Mouse (Mus musculus) brain, embryonic 18.5 days (tissue): ENCODE measurements around the gene Tmed1.
"Not testable (repeated sequence)": the region's sequence is repeated elsewhere in the genome, so short reads cannot be mapped to it uniquely, and the experiment has no call there.

Experiments
- DNase-seq: peaks from one replicate; pipeline ENCODE4 v3.0.0-alpha.2; 2012; ENCODE audit warnings: low read depth, low spot score

Tmed1 gene

GRCm38 (mm10) chr9:21509772-21510688 lies at the start of gene Tmed1:
Gene Tmed1, minus strand, starts transcription at chr9:21510252.
- peak; percentile 93 for DNase-seq

DNA sequence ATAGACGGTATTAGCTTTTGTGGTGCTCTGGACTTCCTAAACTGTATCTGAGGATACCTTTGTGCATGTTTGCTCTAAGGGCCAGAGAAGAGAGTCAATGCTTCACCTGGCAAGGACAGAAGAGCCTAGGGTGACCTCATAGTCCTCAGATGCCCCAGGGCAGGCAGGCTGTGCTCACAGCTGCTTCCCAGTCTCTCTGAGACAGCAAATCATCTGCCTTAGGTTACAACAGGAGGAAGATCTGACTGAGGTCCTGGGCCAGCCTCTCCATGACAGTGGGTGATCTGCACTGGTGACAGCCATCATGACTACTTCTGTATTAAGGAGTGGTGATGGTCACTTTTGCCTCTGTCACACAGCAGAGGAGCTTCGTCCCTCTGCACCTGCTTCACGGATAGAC lies 49.1 kb upstream of the Tmed1 start:
- DNase-seq = no peak

GRCm38 (mm10) chr9:21558366-21558765 lies 48.3 kb upstream of the Tmed1 start:
- DNase-seq = no peak

GRCm38 (mm10) chr9:21557556-21557955 lies 47.5 kb upstream of the Tmed1 start:
- DNase-seq = no peak

DNA sequence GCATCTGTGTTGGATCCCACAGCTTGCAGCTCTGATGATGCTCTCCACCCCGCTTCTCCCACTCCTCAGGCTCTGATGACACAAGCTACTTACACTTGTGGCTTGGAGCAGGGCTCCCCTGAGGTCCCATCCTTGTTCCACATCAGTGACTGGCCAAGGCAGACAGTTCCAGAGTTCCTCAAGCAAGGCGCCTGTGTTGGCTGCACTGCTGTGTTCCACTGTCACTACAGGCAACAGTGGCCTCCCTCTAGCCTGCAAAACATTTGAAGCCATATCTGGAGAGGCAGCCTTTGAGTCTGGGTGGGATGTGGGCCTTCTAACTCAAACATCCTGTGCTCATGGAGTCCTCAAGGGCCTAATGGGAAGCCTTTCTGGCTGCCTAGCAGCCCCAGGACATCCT lies 46.9 kb upstream of the Tmed1 start:
- no peak for DNase-seq

- DNase-seq = no peak
Measured at GRCm38 (mm10) chr9:21555198-21555742, 45.2 kb upstream of the Tmed1 start.

- no peak for DNase-seq
Measured at GRCm38 (mm10) chr9:21553607-21554273, 43.7 kb upstream of the Tmed1 start.

DNA sequence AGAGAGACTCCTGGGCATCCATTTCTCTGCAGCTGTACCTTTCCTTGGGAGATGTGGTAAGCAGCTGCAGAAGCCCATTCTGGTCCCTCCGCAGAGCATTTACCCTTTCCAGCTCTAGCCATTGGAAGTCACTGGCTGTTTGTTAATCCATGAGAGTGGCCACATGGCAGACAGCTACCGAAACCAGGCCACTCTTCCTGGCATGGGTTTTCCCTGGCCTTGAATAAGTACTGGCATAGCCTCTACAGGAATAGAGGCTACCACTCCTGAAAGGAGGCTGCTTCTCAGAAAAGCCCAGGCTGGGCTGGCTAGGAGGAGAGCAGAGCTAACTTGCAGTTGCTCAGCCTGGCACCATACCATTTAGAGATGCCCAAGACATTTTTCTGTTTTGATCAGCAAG lies 41.0 kb upstream of the Tmed1 start:
- DNase-seq = no peak

- DNase-seq = no peak
Measured at GRCm38 (mm10) chr9:21547075-21547941, 37.3 kb upstream of the Tmed1 start.

DNA sequence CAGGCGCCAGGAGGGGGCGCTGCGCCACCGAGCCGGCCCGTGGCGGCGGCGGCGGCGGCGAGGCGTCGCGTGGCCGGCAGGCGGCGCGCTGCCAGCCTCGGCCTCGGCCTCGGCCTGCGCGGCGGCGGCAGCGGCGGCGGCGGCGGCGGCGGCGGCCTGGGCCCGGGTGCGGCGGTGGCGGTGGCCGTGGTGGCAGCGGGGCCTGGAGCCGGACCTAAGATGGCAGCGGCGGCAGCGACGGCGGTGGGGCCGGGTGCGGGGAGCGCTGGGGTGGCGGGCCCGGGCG lies 36.7 kb upstream of the Tmed1 start, which contains the start of gene Carm1:
TSS of gene Carm1 (plus strand) at position 106 of the 286 bp plus-strand sequence.
- DNase-seq = no peak

- peak; percentile 96 for DNase-seq
Measured at GRCm38 (mm10) chr9:21545916-21546788, 36.1 kb upstream of the Tmed1 start.

GRCm38 (mm10) chr9:21545351-21545915 lies 35.4 kb upstream of the Tmed1 start:
- DNase-seq = no peak

DNA sequence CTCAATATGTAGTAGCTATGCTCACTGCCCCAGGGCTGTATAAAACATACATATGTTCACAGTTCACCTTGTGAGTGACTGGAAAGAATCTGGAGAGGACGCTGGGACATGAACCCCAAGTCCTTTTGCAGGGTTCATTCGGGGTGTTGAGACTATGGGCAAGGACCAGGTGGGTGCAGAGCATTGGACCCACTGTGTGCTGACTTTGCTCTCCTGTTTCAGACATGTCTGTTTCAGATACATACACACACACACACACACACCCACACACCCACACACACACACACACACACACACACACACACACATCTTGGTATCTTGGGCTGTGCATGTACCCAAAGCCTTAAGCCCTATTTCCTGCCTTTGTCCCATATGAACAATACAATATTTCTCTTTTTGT lies 31.9 kb upstream of the Tmed1 start:
- not testable (repeated sequence) for DNase-seq

DNA sequence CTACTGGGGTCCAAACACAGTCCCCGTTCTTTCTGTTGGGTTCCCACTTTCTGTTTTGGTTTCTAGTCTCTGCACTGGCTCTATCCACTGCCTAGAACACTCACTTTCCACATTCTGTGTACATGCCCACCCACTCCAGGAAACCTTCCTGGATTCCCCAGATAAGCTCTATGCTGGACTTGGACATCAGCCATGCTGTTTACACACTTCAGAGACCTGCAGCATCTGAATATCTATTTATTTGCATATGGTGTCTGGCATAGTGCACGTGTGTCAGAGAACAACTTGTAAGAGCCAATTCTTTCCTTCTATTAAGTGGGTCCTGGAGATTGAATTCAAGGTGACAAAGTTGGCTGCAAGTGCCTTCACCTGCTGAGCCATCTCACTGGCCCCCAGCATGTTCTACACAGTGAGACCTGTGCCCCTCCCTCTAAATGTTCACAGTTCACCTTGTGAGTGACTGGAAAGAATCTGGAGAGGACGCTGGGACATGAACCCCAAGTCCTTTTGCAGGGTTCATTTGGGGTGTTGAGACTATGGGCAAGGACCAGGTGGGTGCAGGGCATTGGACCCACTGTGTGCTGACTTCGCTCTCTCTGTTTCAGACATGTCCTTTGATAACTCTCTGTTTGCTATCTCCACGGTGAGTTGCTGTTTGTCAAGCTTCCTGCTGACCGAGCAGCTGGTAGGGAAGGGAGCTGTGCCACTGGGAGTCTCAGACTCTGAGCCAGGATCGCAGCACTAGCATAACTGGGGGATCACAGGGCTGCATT lies 30.1 kb upstream of the Tmed1 start:
- DNase-seq = no peak

DNA sequence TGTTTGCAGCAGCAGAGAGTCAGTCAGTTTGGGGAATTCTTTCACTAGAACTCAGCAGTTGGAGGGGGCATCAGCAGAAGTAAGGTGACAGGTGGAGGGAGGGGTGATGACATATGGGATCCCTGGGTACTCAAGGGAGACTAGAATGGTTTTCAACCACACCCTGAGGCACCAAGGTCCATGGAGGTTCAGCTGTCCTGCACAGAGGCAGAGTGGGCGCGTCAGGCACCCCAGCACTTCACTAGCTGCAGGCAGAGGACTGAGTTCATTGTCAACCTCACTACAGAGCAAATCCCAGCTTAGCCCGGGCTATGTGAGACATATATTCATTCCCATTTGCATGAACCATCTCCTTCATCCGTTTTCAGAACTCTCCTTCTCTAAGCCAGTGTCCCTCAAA lies 27.0 kb upstream of the Tmed1 start:
- no peak for DNase-seq

DNA sequence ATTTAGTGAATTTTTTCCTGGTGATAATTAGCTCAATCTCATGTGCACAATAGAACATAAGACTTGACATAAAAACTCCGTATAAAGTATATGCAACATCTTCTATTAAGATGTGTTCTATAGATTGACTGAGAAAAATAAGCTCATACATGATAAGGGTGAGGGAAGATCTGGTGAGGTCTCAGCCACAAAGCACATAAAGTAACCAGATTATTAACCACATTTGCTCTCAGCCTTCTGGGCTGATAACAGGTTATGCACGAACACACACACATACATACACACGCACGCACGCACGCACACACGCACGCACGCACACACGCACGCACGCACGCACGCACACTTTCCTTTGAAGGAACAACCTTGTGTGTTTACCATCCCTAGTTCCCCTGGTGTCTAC lies 26.4 kb upstream of the Tmed1 start:
- DNase-seq = no peak

DNA sequence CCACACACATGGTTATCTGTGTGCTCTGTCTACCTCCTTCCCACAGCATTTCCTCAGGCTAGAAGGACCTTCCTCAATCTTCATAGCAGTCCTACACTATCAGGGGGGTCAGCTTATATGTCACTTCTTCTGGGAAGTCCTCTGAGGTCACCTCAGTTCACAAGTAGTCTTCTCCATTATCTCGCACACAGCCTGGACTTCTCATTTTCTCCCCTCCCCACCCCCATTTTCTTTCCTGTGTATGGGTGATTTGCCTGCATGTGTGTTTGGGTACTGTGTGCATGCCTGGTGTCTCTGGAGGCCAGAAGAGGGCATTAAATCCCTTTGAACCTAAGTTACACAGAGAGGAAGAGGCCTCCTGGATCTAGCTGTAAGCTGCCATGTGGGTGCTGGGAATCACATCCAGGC lies 17.9 kb upstream of the Tmed1 start:
- DNase-seq = no peak

DNA sequence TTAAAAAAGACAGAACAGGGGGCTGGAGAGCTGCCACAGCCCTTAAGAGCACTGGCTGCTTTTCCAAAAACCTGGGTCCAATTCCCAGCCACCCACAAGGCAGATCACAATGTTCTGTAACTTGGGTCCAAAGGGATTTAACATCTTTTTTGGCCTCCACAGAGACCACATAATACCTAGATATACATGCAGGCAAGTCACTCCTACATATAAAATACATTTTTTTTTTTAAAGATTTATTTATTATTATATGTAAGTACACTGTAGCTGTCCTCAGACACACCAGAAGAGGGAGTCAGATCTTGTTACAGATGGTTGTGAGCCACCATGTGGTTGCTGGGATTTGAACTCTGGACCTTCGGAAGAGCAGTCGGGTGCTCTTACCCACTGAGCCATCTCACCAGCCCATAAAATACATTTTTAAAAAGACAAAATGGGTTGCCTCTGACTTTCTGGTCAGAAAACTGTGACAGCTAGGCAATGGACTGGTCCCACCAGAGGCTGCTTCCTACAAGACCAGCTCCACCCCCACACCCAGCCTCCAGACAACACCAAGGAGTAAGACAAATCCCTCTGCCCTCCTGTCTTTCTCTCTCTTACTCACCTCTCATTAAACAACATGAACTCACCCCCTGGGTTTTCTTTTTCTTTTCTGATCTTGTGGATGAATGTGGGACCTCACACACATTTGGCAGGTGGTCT lies 17.2 kb upstream of the Tmed1 start:
- DNase-seq = no peak

DNA sequence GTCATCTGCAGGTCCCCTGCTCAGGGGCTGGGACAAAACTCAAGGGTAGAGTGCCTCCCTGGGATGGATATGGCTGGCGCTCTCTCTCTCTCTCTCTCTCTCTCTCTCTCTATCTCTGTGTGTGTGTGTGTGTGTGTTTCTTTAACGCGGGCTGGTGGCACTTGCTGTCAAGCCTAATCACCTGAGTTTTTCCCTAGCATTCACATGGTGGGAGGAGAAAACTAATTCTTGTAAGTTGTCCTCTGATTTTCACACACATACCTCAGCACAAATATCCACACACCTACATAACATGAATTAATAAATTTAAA lies 16.5 kb upstream of the Tmed1 start:
- no peak for DNase-seq
